ENCODE assay signal across 26 mouse cellular contexts in the genomic region with DNA sequence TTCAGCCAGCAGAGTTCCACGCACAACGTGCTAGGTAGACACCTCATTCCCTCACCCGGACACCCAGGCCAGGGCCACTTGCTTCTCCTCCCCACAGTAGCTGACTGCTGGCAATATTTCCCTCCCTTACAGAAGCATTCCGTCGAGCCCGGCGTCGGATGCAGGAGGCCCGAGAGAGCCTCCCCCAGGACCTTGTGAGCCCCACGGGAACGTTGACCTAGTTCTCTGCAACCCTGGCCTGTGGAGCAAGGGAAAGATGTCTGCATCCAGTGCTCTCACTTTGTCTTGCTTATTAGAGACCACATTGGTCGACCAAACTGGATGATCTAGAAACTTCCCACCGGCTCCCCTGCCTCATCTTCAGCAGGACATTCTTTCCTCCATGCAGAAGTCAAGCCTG. TPM values are rescaled to one million over a fixed set of nuclear protein-coding genes. Genes with fewer than 3 reads are reported as not detected.
"Had no signal": no experiment of that assay in that cellular context is flagged by ENCODE, and none has a peak within 500 bp of the region (broad histone marks: within the 10 kb centered on the region; RNA-seq: fewer than 3 reads in every experiment).

No protein-coding gene starts in this region.

- H3K4me1 ChIP-seq: midbrain, embryonic 12.5 days; neural tube, embryonic 13.5 days; neural tube, embryonic 15.5 days had no signal

- H3K4me2 ChIP-seq: lung, embryonic 14.5 days; midbrain, embryonic 12.5 days; neural tube, embryonic 13.5 days; neural tube, embryonic 15.5 days had no signal

- H3K9me3 ChIP-seq: midbrain, embryonic 10.5 days; midbrain, embryonic 12.5 days; neural tube, embryonic 13.5 days; neural tube, embryonic 15.5 days had no signal

- H3K4me3 ChIP-seq: midbrain, embryonic 10.5 days; midbrain, embryonic 12.5 days; myocyte; neural tube, embryonic 13.5 days; neural tube, embryonic 15.5 days had no signal

- ATAC-seq: midbrain, embryonic 16.5 days had no signal

- H3K27me3 ChIP-seq: midbrain, embryonic 12.5 days; neural tube, embryonic 13.5 days; neural tube, embryonic 15.5 days had no signal

- DNase-seq: lung, embryonic 14.5 days; lung, postnatal 10 days; lung, postnatal 4 days; midbrain, embryonic 14.5 days; retina, postnatal 1 day; right cerebral cortex, adult 18-20 months; right cerebral cortex, postnatal 25 days; right cerebral cortex, postnatal 4 days; spleen, adult 18-20 months; thymus, adult 18-20 months; thymus, postnatal 14 days; thymus, postnatal 36 days had no signal

- H3K9ac ChIP-seq: lung, embryonic 14.5 days; midbrain, embryonic 12.5 days; neural tube, embryonic 13.5 days; neural tube, embryonic 15.5 days had no signal

- H3K27ac ChIP-seq: midbrain, embryonic 10.5 days; midbrain, embryonic 12.5 days; neural tube, embryonic 13.5 days; neural tube, embryonic 15.5 days had no signal

RNA-seq across cellular contexts. Expression of gene Epx, which starts 12.5 kb away (rescaled TPM):
- polyA plus RNA-seq: lung, embryonic 14.5 days; lung, embryonic 16.5 days; midbrain, embryonic 10.5 days; midbrain, embryonic 12.5 days; midbrain, embryonic 14.5 days; myocyte had no signal

RNA-seq across cellular contexts. Expression of gene Olfr462, which starts 29.3 kb away (rescaled TPM):
- total RNA-seq: megakaryocyte, adult 5-6 weeks; megakaryocyte-erythroid progenitor cell, adult 5-6 weeks had no signal
- polyA plus RNA-seq: lung, embryonic 14.5 days; lung, embryonic 16.5 days; midbrain, embryonic 10.5 days; midbrain, embryonic 12.5 days; midbrain, embryonic 14.5 days; midbrain, embryonic 16.5 days; myocyte; neural tube, embryonic 11.5 days; neural tube, embryonic 13.5 days; neural tube, embryonic 15.5 days; small intestine, adult 2 months; stomach, embryonic 14.5 days; stomach, embryonic 16.5 days; thymus, postnatal 0 days had no signal

RNA-seq across cellular contexts. Expression of gene Olfr463, which starts 34.4 kb away (rescaled TPM):
- total RNA-seq: megakaryocyte, adult 5-6 weeks; megakaryocyte-erythroid progenitor cell, adult 5-6 weeks had no signal
- polyA plus RNA-seq: lung, embryonic 14.5 days; lung, embryonic 16.5 days; midbrain, embryonic 10.5 days; midbrain, embryonic 12.5 days; midbrain, embryonic 14.5 days; midbrain, embryonic 16.5 days; myocyte; neural tube, embryonic 11.5 days; neural tube, embryonic 13.5 days; neural tube, embryonic 15.5 days; small intestine, adult 2 months; stomach, embryonic 14.5 days; stomach, embryonic 16.5 days; thymus, postnatal 0 days had no signal

RNA-seq across cellular contexts. Expression of gene Lpo, which starts 34.7 kb away (rescaled TPM):
- total RNA-seq: megakaryocyte, adult 5-6 weeks; megakaryocyte-erythroid progenitor cell, adult 5-6 weeks had no signal
- polyA plus RNA-seq: lung, embryonic 14.5 days; lung, embryonic 16.5 days; myocyte; small intestine, adult 2 months had no signal
